Mouse (Mus musculus): ENCODE results near the gene N4bp2.

GRCm38 (mm10) chr5:65833092-65833491 is 69.8 kb downstream of the N4bp2 start:
- peak in 1 of 3 experiments; percentile 55; a peak in 2 of 6 replicates for TF ChIP-seq CTCF (IDR thresholded peaks at IDR 0.05 in 2 of 3, conservative IDR thresholded peaks at IDR 0.05 in 1 of 3; ENCODE audit: control insufficient read depth in 1 of 3, insufficient read depth in 1 of 3, low read depth in 2 of 3, low read length in 3 of 3, poor library complexity in 1 of 3, severe bottlenecking in 1 of 3)
- TF ChIP-seq POLR2A (IDR thresholded peaks at IDR 0.05; ENCODE audit: control insufficient read depth in 1 of 2, insufficient read depth in 1 of 2, low read depth in 1 of 2, low read length in 2 of 2, poor library complexity in 1 of 2): no peak
- no peak for TF ChIP-seq EP300 (IDR thresholded peaks at IDR 0.05; ENCODE audit: low read depth in 1 of 2, low read length in 2 of 2)
- TF ChIP-seq ZNF384 (IDR thresholded peaks at IDR 0.05; ENCODE audit: low read depth, low read length): peak; percentile 40; the same call in 1 of the 2 replicates
- no peak for TF ChIP-seq JUND (IDR thresholded peaks at IDR 0.05; ENCODE audit: low read depth, low read length)
- no peak for TF ChIP-seq MAFK (IDR thresholded peaks at IDR 0.05; ENCODE audit: borderline replicate concordance, low read depth, low read length)
- no peak for TF ChIP-seq POLR2AphosphoS5 (IDR thresholded peaks at IDR 0.05; ENCODE audit: borderline replicate concordance, low read depth, low read length)
- TF ChIP-seq NRF1 (IDR thresholded peaks at IDR 0.05; ENCODE audit: insufficient read depth, low read depth, low read length, poor library complexity, severe bottlenecking): no peak
- no peak for TF ChIP-seq E2F4 (IDR thresholded peaks at IDR 0.05; ENCODE audit: borderline replicate concordance, low read depth, low read length)
- no peak for TF ChIP-seq MAX (IDR thresholded peaks at IDR 0.05; ENCODE audit: low read length)
- no peak for TF ChIP-seq GABPA (IDR thresholded peaks at IDR 0.05; ENCODE audit: low read depth, low read length)
- no peak for TF ChIP-seq ZMIZ1 (IDR thresholded peaks at IDR 0.05; ENCODE audit: low read depth, low read length)

Data from MEL (cell line).